Mouse (Mus musculus): ENCODE results near the gene Ptprn2. TPM values are rescaled to one million over a fixed set of nuclear protein-coding genes. Genes with fewer than 3 reads are reported as not detected.
A peak's percentile ranks its signal among the peaks of the same experiment; 100 is the strongest.
"Not testable (repeated sequence)": the region's sequence is repeated elsewhere in the genome, so short reads cannot be mapped to it uniquely, and the experiment has no call there.

The Ptprn2 gene
- polyA plus RNA-seq, 1 experiment from 2014 or later: 0.25 TPM

DNA sequence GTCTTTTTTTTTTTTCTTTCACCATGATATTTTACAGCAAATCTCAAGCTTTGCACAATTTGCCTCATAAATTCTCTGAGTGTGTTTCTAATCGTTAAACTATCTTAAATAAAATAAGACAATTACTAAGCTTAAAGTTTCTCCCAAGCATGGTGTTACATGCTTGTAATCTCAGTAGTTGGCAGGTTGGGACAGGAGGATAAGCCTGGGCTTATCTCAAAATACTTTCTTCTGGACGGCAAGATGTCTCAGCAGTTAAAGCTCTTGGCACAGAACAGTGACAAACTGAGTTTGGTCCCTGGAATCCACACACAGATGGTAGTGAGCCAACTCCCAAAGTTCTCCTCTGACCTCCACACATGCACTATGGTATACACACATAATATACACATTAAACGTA lies 10.8 kb upstream of the Ptprn2 start:
- Histone ChIP-seq H3K36me3 (no peaks in the 10 kb centered on the region), H3K9ac (replicated peaks) (no peak overlapping the region), H3K4me2 (no peak overlapping the region), H3K4me3 (replicated peaks) (no peak overlapping the region), H3K27ac (no peak overlapping the region), H3K4me1 (replicated peaks) (no peaks in the 10 kb centered on the region), H3K27me3 (no peaks in the 10 kb centered on the region), H3K9me3 (no peaks in the 10 kb centered on the region)
- ATAC-seq (ENCODE audit: insufficient number of reproducible peaks, insufficient read depth, low FRiP score, low TSS enrichment, low read depth): no peak
- 78% methylated on average over 3 of the region's 3 CpGs for WGBS

DNA sequence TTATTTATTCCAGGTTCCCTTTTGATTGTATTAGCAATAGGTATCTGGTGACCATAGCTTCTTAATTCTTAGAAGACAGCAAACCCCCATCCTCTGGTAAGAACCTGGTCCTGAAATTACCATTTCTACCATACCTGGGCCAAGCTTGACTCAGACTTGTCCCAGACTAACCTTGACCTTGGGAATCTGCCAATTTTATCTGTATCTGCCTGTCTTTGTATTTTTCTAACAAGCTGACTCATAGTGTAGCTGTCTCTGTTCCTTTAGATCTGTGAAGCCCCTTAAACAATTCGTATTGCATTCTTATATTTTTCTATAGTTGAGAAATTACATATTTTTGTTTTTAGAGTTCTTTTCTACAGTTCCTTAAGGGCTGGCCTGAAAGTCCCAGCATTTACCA lies 6.7 kb upstream of the Ptprn2 start:
- Histone ChIP-seq H3K27ac (no peak overlapping the region), H3K27me3 (no peaks in the 10 kb centered on the region), H3K4me2 (no peak overlapping the region), H3K36me3 (no peaks in the 10 kb centered on the region), H3K4me1 (replicated peaks) (no peaks in the 10 kb centered on the region), H3K4me3 (replicated peaks) (no peak overlapping the region), H3K9me3 (no peaks in the 10 kb centered on the region), H3K9ac (replicated peaks) (no peak overlapping the region)
- WGBS: 56% methylated on average over 1 of the region's 1 CpGs
- no peak for ATAC-seq (ENCODE audit: insufficient number of reproducible peaks, insufficient read depth, low FRiP score, low TSS enrichment, low read depth)

DNA sequence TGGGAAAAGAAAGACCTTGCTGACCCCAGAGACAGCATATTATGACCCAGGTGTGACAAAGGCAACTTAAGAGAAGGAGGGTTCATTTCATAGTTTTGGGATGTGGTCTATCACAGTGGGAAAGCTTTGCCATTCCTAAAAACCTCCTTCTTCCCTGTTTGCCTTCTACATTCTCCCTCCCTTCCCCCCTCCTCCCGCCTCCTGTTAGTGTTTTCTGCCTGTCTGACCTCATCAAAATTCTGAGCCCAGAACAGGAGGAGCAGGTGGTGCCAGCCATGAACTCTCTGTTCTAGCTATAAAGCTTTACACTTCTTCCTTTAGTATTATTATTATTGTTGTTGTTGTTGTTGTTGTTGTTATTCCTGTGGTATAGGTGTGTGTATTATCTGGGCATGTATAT lies 3.6 kb upstream of the Ptprn2 start:
- Histone ChIP-seq H3K27me3 (peaks cover 27% of the 10 kb centered on the region), H3K36me3 (no peaks in the 10 kb centered on the region), H3K9me3 (no peaks in the 10 kb centered on the region), H3K27ac (no peak overlapping the region), H3K9ac (replicated peaks) (no peak overlapping the region), H3K4me3 (replicated peaks) (no peak overlapping the region), H3K4me1 (replicated peaks) (peaks cover 9% of the 10 kb centered on the region), H3K4me2 (no peak overlapping the region)
- no peak for ATAC-seq (ENCODE audit: insufficient number of reproducible peaks, insufficient read depth, low FRiP score, low TSS enrichment, low read depth)
- 79% methylated on average over 1 of the region's 1 CpGs for WGBS

DNA sequence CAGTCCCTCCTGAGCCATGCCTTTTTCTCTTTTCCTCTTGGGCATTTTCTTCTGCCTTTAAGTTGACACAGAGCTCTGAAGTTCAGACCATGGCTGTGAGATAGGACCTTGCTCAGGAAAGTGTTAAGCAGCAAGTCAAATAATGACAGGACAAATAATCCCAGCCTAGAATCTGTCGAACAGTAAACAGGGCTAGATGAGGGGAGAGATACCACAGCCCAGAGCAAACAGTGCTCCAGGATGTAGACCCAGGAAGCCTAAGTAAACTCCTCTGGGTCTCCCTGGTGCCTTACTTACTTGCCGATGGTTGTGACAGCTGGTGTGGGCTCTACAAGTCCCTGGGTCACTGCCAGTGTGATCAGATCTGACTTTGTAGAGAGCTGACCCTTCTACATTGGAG lies 1.9 kb upstream of the Ptprn2 start:
- peaks cover 9% of the 10 kb centered on the region for H3K4me1 ChIP-seq (replicated peaks)
- H3K27me3 ChIP-seq: peaks cover 40% of the 10 kb centered on the region
- no peaks in the 10 kb centered on the region for H3K36me3 ChIP-seq
- H3K4me3 ChIP-seq (replicated peaks): no peak overlapping the region
- H3K27ac ChIP-seq: no peak overlapping the region
- no peak for ATAC-seq (ENCODE audit: insufficient number of reproducible peaks, insufficient read depth, low FRiP score, low TSS enrichment, low read depth)
- no peak overlapping the region for H3K4me2 ChIP-seq
- H3K9me3 ChIP-seq: no peaks in the 10 kb centered on the region
- 66% methylated on average over 2 of the region's 2 CpGs for WGBS
- no peak overlapping the region for H3K9ac ChIP-seq (replicated peaks)

DNA sequence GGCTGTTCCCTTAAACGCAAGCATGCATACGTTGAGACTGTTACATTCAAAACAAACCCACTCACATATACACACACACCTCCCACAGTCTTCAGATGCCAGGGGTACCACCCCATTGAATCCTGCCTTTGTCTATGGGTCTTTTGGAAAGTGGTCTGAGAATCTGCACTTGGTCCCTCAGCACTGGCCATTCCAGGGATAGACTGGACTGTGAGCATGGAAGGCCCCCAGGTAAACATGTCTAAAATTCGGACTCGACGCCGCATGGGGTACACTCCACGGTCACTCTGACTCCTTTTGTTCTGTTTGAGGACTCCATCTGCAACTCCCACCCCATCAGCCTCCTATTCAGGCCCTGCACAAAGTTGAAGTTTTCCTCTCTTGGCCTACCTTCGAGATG lies 529 bp upstream of the Ptprn2 start:
- H3K4me2 ChIP-seq: peak overlapping the region; percentile 99
- peaks cover 9% of the 10 kb centered on the region for H3K4me1 ChIP-seq (replicated peaks)
- H3K27me3 ChIP-seq: peaks cover 40% of the 10 kb centered on the region
- no peak for ATAC-seq (ENCODE audit: insufficient number of reproducible peaks, insufficient read depth, low FRiP score, low TSS enrichment, low read depth)
- H3K9ac ChIP-seq (replicated peaks): no peak overlapping the region
- H3K9me3 ChIP-seq: no peaks in the 10 kb centered on the region
- no peak overlapping the region for H3K27ac ChIP-seq
- no peaks in the 10 kb centered on the region for H3K36me3 ChIP-seq
- 79% methylated on average over 8 of the region's 8 CpGs for WGBS
- H3K4me3 ChIP-seq (replicated peaks): peak overlapping the region; percentile 53; the same call in 1 of the 2 replicates

DNA sequence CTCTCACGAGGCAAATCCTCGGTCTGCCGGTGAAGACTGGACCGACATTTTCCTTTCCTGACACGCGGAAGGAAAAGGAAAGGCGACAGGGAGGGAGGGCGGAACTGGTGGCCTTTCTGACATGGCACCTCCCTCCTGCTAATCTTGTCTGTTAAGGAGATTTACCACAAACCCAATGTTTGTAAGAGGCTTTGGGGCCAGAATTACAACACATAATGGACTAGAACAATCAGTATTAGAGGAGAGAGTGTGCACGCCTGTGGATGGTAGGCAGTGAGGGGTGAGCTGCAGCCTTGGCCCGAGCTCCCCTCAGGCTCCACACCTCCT lies 847 bp downstream of the Ptprn2 start:
- H3K9me3 ChIP-seq: no peaks in the 10 kb centered on the region
- peaks cover 9% of the 10 kb centered on the region for H3K4me1 ChIP-seq (replicated peaks)
- 5% methylated on average over 10 of the region's 10 CpGs for WGBS
- no peaks in the 10 kb centered on the region for H3K36me3 ChIP-seq
- peaks cover 40% of the 10 kb centered on the region for H3K27me3 ChIP-seq
- no peak overlapping the region for H3K27ac ChIP-seq
- H3K9ac ChIP-seq (replicated peaks): no peak overlapping the region
- no peak for ATAC-seq (ENCODE audit: insufficient number of reproducible peaks, insufficient read depth, low FRiP score, low TSS enrichment, low read depth)
- H3K4me2 ChIP-seq: peak overlapping the region; percentile 99
- H3K4me3 ChIP-seq (replicated peaks): peak overlapping the region; percentile 53

DNA sequence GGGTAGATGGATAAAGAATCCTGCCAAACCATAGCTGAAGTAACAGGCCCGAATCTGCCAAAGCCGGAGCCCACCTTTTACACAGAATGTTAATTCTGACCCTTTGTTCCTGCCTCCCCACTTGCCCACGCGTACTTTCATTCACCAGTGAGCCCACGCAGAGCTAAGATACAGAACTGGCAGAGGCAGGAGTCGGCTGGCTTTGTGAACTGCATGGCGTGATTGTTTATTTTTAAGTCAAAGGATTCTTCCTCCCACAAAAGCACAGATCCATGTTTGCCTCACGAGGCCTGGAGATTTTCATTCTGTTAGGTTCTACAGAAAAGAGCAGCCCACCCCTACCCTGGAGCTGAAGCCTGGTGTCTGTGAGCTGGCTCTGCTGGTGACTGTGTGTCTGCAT lies 3.3 kb downstream of the Ptprn2 start:
- no peak overlapping the region for H3K9ac ChIP-seq (replicated peaks)
- H3K27ac ChIP-seq: no peak overlapping the region
- no peaks in the 10 kb centered on the region for H3K36me3 ChIP-seq
- no peak for ATAC-seq (ENCODE audit: insufficient number of reproducible peaks, insufficient read depth, low FRiP score, low TSS enrichment, low read depth)
- 79% methylated on average over 8 of the region's 8 CpGs for WGBS
- H3K4me2 ChIP-seq: no peak overlapping the region
- peaks cover 9% of the 10 kb centered on the region for H3K4me1 ChIP-seq (replicated peaks)
- peaks cover 40% of the 10 kb centered on the region for H3K27me3 ChIP-seq
- no peak overlapping the region for H3K4me3 ChIP-seq (replicated peaks)
- no peaks in the 10 kb centered on the region for H3K9me3 ChIP-seq

DNA sequence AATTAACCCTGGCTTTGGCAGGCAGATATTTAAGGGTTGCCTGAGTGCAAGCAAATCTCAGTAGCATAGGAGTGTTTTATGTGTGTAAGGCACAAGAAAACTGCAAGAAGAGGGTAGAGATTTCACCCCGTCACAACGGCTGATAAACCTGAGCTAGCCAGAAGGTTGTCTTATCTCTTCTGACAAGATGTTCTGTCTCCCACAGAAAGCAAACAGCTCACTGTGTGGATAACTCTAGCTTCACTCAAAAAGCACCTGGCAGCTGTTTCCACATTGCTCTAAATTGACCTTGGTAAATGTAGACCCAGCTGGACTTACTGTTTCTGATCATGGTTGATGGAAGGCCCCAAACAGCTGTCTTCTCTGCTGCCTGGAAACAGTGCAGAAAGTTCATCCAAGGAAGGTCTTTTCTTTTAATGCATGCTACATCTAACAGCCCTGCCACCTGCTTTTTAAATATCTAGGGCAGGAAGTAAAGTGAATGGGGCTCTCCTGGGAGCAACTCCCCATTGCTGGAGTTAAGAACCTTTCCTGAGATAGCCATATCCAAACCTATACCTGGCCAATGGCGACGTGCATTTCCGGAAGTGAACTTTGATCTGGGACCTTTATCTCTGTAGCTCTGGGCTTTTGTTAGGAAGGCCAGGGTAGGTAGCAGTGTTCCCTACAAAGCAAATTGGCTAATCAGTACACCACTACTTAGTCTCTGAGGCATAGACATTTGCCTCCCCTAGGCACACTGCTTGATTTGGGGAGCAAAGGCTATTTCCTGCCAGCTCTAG lies 5.2 kb downstream of the Ptprn2 start:
- no peak overlapping the region for H3K9ac ChIP-seq (replicated peaks)
- H3K4me3 ChIP-seq (replicated peaks): no peak overlapping the region
- H3K36me3 ChIP-seq: no peaks in the 10 kb centered on the region
- peaks cover 24% of the 10 kb centered on the region for H3K27me3 ChIP-seq
- H3K4me1 ChIP-seq (replicated peaks): peaks cover 8% of the 10 kb centered on the region
- 85% methylated on average over 5 of the region's 5 CpGs for WGBS
- no peak overlapping the region for H3K27ac ChIP-seq
- ATAC-seq (ENCODE audit: insufficient number of reproducible peaks, insufficient read depth, low FRiP score, low TSS enrichment, low read depth): no peak
- no peak overlapping the region for H3K4me2 ChIP-seq
- no peaks in the 10 kb centered on the region for H3K9me3 ChIP-seq

DNA sequence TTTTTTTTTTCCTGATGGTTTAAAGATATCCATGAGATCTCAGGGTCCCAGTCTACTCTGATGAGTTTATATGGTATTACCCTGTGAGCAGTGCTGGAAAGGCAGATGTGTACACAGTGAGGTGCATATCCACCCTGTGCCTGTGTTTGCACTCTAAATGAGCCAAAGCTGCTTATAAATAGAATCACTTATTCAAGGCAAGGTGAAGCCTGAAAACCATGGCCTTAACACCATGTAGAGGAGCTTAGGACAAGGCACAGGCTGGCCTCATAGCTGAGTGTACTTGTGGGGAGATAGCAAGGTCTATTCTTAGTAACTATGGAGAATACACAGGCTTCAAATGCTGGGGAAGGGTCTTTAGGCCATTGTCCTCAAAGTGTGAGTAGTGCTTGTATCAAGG lies 13.1 kb downstream of the Ptprn2 start:
- H3K9ac ChIP-seq (replicated peaks): no peak overlapping the region
- ATAC-seq (ENCODE audit: insufficient number of reproducible peaks, insufficient read depth, low FRiP score, low TSS enrichment, low read depth): no peak
- no peaks in the 10 kb centered on the region for H3K36me3 ChIP-seq
- no peaks in the 10 kb centered on the region for H3K9me3 ChIP-seq
- H3K27ac ChIP-seq: no peak overlapping the region
- H3K4me1 ChIP-seq (replicated peaks): no peaks in the 10 kb centered on the region
- no peak overlapping the region for H3K4me2 ChIP-seq
- H3K27me3 ChIP-seq: no peaks in the 10 kb centered on the region
- H3K4me3 ChIP-seq (replicated peaks): no peak overlapping the region

DNA sequence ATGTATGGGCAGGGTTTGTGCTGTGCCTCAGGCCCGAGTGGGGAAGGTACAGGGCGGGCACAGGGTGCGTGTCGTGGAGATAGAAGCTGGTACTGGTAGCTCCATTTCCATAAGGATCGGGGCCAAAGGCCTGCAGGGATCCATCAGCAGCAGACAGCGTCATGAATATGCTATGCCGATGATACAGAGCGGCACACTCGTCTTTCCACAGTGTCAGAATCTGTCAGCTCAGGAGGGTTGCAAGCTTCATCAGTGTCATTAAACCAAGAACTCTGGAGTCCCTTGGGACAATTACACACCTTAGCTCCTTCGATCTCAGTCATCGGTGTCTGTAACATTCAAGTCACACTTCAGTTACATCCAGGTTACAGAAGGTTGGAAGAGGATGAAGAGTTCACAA lies 15.1 kb downstream of the Ptprn2 start:
- 82% methylated on average over 11 of the region's 11 CpGs for WGBS
- no peak overlapping the region for H3K9ac ChIP-seq (replicated peaks)
- no peak overlapping the region for H3K27ac ChIP-seq
- no peaks in the 10 kb centered on the region for H3K4me1 ChIP-seq (replicated peaks)
- H3K4me3 ChIP-seq (replicated peaks): no peak overlapping the region
- ATAC-seq (ENCODE audit: insufficient number of reproducible peaks, insufficient read depth, low FRiP score, low TSS enrichment, low read depth): no peak
- H3K27me3 ChIP-seq: no peaks in the 10 kb centered on the region
- no peaks in the 10 kb centered on the region for H3K9me3 ChIP-seq
- H3K36me3 ChIP-seq: no peaks in the 10 kb centered on the region
- H3K4me2 ChIP-seq: no peak overlapping the region

DNA sequence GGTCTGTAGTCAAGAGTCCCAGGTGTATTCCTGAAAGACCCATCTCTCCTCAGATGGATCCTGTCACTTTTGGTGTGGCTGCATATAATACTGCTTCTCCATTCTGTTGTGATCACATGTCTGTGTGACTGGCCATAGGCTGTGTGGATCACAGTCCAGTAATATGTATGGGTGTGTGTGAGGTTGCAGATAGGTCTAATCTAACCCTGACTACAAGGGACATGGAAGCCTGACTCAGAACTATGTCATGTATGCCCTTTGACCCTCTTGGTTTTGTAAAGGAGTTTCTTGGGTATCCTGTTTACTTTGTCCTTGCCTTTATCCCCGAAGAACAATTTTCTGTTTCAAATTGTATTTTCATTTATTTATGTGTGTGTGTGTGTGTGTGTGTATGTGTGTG lies 27.0 kb downstream of the Ptprn2 start:
- H3K9me3 ChIP-seq: 0 out of 2 replicates have a peak, but pooled peaks cover 4% of the 10 kb centered on the region
- no peak overlapping the region for H3K9ac ChIP-seq (replicated peaks)
- WGBS: 94% methylated on average over 1 of the region's 1 CpGs
- H3K4me1 ChIP-seq (replicated peaks): no peaks in the 10 kb centered on the region
- H3K4me3 ChIP-seq (replicated peaks): no peak overlapping the region
- no peak overlapping the region for H3K4me2 ChIP-seq
- ATAC-seq (ENCODE audit: insufficient number of reproducible peaks, insufficient read depth, low FRiP score, low TSS enrichment, low read depth): no peak
- H3K27me3 ChIP-seq: no peaks in the 10 kb centered on the region
- no peaks in the 10 kb centered on the region for H3K36me3 ChIP-seq
- no peak overlapping the region for H3K27ac ChIP-seq

DNA sequence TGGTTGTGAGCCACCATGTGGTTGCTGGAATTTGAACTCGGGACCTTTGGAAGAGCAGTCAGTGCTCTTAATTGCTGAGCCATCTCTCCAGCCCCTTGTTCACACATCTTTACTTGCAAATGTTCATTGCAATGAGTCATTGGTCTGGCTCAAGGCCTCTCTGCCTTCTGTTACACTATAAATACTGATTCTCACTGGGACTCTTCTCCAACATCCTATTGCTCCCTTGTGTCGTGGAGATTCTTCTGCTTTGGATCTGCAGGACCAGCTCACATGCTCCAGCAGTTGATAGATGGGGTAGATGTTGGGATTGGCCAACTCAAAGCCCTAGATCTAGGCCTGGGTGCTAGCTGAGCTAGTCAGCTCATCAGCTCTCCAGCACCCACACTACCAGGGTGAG lies 28.3 kb downstream of the Ptprn2 start:
- H3K36me3 ChIP-seq; H3K27me3 ChIP-seq; H3K4me3 ChIP-seq (replicated peaks); H3K4me2 ChIP-seq; ATAC-seq (ENCODE audit: insufficient number of reproducible peaks, insufficient read depth, low FRiP score, low TSS enrichment, low read depth); H3K9ac ChIP-seq (replicated peaks); H3K9me3 ChIP-seq; H3K4me1 ChIP-seq (replicated peaks); H3K27ac ChIP-seq: not testable (repeated sequence)
- WGBS: 77% methylated on average over 2 of the region's 2 CpGs

Data from limb, embryonic 12.5 days (tissue).